Mouse (Mus musculus) olfactory bulb, adult 2 months (tissue): ENCODE data around the gene Spata6. TPM values are rescaled to one million over a fixed set of nuclear protein-coding genes. Genes with fewer than 3 reads are reported as not detected.

Experiments
- H3K27ac ChIP-seq: fragments of 200-500 bp; 2 replicates; pipeline ENCODE4 v1.5.1; 2012; ENCODE audit warnings: low read depth, low read length; ENCODE audit not compliant: insufficient read depth
- H3K4me1 ChIP-seq: fragments of 200-500 bp; 2 replicates; pipeline ENCODE4 v1.6.1; 2012; ENCODE audit warnings: low read length; ENCODE audit not compliant: control insufficient read depth, insufficient read depth
- H3K4me3 ChIP-seq: fragments of 200-500 bp; 2 replicates; pipeline ENCODE4 v1.5.1; 2012; ENCODE audit warnings: mild to moderate bottlenecking, low read depth, low read length, moderate library complexity; ENCODE audit not compliant: insufficient read depth
- CTCF ChIP-seq: fragments of 200-500 bp; IDR thresholded peaks from 2 replicates; pipeline ENCODE4 v1.5.1; 2012; ENCODE audit warnings: low read depth, mild to moderate bottlenecking, low read length, moderate library complexity; ENCODE audit not compliant: insufficient read depth
- POLR2A ChIP-seq: fragments of 200-500 bp; IDR thresholded peaks from 2 replicates; pipeline ENCODE4 v1.6.1; 2012; ENCODE audit warnings: mild to moderate bottlenecking, low read depth, low read length, moderate library complexity; ENCODE audit not compliant: insufficient read depth
- WGBS: fragments of 180-500 bp; shearing (Covaris S2); methylation state at CpG from one replicate; pipeline ENCODE4 v1.1.7; 2018; 5-methylcytosine and 5-hydroxymethylcytosine counted together
- polyA plus RNA-seq: library from polyadenylated mRNA; stranded (reverse); fragments of >200 nt; gene quantifications from 2 replicates; pipeline ENCODE4 v1.2.4, GENCODE M21; 2012; ENCODE audit warnings: low replicate concordance; ENCODE audit not compliant: missing spikeins, insufficient read depth, insufficient read length

Gene Spata6
- polyA plus RNA-seq, 1 experiment = not detected

DNA sequence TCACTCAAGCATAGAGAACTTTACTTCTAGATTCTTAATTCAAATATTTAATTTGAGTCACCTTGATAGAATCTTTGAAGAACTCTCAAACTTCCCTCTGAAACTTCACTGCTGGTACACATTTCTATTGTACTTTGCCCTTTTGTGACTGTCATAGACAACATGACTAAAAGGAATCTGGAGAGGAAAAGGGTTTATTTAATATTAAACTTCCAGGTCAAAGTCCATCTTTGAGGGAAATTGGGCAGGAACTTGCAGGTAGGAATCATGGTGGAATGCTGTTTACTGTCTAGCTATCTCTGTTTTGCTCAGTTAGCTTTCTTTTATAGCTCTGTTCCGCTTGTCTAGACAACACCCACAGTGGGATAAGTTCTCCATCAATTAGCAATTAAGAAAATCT, 17.8 kb downstream of the Spata6 start:
- Histone ChIP-seq H3K27ac (no peak overlapping the region), H3K4me3 (no peak overlapping the region), H3K4me1 (no peaks in the 10 kb centered on the region)
- WGBS = 88% methylated on average over 1 of the region's 1 CpGs
- TF ChIP-seq POLR2A (no peak), CTCF (no peak)

DNA sequence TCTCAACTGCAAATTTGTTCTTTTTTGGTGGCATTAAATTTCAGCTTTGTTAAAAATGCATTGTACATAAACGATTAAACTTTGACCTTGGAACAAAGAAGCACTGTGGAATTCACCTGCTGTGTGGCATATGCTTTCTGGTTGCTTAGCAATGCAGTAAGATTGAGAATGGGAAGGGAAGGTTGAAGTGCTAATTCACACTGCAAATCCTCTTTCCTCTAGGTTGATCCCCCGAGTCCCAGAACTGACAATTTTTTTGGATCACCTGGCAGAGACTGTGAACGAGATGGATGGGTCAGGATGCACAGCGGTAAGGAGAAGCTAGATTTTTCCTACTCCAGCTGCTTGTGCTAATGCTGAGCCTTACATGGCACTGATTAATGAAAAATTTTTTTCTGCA, 60.7 kb downstream of the Spata6 start:
- H3K4me3 ChIP-seq = no peak overlapping the region
- no peak for TF ChIP-seq POLR2A
- no peak for TF ChIP-seq CTCF

DNA sequence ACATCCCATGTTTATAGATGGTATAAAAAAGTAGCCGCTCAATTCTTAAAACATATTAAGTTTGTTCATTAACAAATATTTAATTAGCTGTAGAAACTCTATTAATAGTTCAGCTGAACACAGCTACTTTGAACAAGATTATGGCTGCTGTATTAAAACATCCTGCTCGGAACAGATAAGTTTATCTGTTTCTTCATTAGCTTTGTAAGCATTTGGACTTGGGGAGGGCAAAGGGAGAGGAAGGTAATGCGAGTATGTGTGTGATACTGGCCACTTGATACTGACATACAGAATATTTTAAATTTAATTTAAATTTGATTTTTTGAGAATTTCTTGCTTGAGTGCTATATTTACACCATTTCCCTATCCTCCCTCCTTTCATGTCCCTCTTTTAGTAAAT, 80.1 kb downstream of the Spata6 start:
- 96% methylated on average over 3 of the region's 3 CpGs for WGBS
- no peaks in the 10 kb centered on the region for H3K4me1 ChIP-seq
- TF ChIP-seq CTCF (no peak), POLR2A (no peak)
- H3K4me3 ChIP-seq = no peak overlapping the region
- H3K27ac ChIP-seq = no peak overlapping the region

More for the DNA sequence above, 60.7 kb downstream of the Spata6 start:
- Histone ChIP-seq H3K27ac (no peak overlapping the region), H3K4me1 (no peaks in the 10 kb centered on the region)
- WGBS = 43% methylated on average over 4 of the region's 4 CpGs

DNA sequence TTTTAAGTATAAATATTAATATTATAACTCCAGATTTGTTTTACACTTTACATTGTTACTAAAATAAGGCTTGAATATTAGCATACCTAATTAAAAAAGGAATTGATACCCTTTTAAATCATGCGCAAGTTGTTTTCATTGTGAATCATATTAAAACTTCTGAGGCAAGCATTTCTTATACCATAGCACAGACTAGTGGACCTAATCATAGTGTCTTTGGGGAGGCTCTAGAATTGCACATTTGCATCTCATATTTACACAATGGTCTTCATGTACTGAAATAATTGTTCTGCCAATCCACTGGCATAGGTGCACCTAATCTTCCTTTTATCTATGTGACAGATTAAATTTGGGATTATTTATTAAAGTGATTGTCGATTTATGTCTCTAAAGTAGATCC, 83.4 kb downstream of the Spata6 start:
- TF ChIP-seq POLR2A (no peak), CTCF (no peak)
- H3K4me3 ChIP-seq = no peak overlapping the region
- no peak overlapping the region for H3K27ac ChIP-seq
- 91% methylated on average over 2 of the region's 2 CpGs for WGBS
- no peaks in the 10 kb centered on the region for H3K4me1 ChIP-seq

DNA sequence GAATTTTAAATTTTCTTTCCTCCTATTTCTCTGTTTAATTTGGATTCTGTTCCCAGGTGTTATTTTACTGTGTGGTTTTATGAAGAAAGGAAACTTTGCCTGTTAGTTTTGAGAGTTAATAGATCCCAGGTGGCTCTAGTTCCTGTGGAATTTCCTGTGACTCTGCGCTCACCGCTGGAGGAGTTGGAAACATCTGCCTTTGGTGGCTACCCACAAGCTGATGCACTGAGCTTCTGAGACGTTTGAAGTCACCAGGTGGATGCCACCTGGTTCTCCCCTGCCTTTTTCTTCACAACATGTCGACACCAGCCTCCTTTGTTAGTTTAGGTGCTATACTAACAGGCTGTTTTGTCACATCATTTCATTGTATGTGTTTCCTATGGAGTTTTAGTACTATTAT, 97.7 kb downstream of the Spata6 start:
- TF ChIP-seq POLR2A = no peak
- no peak for TF ChIP-seq CTCF
- H3K27ac ChIP-seq = no peak overlapping the region
- 73% methylated on average over 4 of the region's 4 CpGs for WGBS

DNA sequence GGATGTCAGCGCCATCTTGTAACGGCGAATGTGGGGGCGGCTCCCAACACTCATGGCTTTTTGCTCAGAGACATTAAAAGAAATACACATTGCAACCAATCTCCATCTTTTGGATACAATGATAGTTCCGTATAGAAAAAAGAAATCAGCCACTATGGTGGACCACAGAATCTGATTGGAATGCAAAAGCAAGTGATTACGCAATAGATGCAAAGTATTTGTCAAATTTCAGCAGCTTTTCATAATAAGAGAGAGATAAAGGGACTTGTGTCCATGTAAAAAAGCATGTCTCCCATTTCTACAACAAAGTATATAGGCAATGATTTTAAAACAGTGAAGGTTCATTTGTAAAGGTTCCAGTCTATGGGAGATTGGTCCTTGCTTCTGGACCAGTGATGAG, 119.1 kb downstream of the Spata6 start:
- H3K27ac ChIP-seq = no peak overlapping the region
- no peaks in the 10 kb centered on the region for H3K4me1 ChIP-seq
- no peak overlapping the region for H3K4me3 ChIP-seq
- no peak for TF ChIP-seq CTCF
- TF ChIP-seq POLR2A = no peak
- WGBS = 99% methylated on average over 6 of the region's 6 CpGs

More for the DNA sequence above, 97.7 kb downstream of the Spata6 start:
- H3K4me3 ChIP-seq = no peak overlapping the region
- no peaks in the 10 kb centered on the region for H3K4me1 ChIP-seq

DNA sequence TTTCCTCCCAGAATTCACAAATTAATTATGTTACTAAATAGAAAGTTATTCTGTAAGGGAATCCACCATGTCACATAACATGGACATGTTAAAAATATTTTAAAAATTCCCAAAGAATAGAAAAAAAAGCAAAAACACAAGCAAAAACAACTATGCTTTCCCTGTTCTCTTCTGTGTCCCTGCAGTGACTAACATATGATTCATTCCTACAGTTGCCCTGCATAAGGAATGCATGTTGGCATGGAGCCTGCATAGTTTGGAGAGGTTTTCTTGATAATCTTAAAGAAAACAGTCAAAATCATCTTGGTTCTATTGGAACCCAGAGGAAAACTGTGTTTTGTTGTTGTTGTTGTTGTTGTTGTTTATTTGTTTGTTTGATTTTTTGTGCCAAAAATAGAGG, 132.8 kb downstream of the Spata6 start:
- Histone ChIP-seq H3K4me3 (no peak overlapping the region), H3K27ac (no peak overlapping the region), H3K4me1 (no peaks in the 10 kb centered on the region)
- TF ChIP-seq POLR2A = no peak
- TF ChIP-seq CTCF = no peak

DNA sequence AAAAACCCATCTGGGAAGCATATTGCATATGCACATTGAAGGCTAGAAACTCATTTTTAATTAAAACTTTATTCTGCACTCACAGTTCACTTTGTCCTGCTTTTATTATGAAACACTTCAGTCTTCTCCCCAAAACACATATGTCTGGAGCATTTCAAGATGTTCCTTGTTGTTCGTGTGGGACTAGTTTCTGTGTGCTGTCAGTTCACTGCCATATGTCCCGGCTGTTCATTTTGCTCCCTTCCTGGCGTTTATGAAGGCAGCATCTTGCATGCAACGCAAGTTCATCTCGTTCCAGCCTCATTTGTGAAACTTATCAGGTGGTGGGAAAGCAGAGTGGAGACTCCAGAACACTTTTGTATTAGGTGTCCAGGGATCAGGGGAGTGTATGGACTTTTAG, 146.9 kb downstream of the Spata6 start:
- Histone ChIP-seq H3K4me1 (no peaks in the 10 kb centered on the region), H3K4me3 (no peak overlapping the region), H3K27ac (no peak overlapping the region)
- TF ChIP-seq CTCF (no peak), POLR2A (no peak)
- WGBS = 83% methylated on average over 5 of the region's 5 CpGs

DNA sequence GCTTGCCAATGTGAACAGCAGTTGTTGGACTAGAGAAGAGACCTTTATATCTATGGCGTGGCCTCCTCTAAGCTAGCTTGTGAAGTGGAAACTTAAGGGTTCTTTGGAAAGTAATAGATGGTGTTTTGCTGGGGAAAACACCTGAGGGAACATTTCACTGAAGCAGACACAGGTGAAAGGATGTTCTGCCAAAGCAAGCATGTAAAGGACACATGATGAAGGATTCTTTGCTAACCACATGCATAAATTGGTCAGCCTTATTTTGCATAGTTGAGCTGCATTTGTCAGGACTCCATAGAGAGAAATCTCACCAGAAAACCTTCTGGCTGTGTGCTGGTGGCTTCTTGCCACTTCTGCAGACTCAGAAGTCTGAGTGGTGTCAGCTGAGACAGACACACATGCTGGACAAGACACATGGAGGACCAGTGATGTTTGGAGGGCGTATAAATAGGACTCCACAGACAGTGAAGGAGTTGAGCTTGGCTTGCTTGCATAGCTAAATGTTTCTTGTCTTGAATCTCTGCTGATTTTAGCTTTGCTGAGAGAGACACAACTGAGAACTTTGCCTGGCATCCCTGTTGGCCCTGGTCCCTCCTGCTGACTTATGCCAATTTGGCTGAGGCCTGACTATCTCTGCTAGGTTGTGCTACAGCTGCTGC, 148.1 kb downstream of the Spata6 start:
- H3K4me3 ChIP-seq = no peak overlapping the region
- H3K4me1 ChIP-seq = no peaks in the 10 kb centered on the region
- no peak overlapping the region for H3K27ac ChIP-seq
- no peak for TF ChIP-seq CTCF
- no peak for TF ChIP-seq POLR2A
- 81% methylated on average over 2 of the region's 2 CpGs for WGBS

Other genes with a start within 250 kb of the Spata6 start
- not detected in 2 replicates for gene Slc5a9, start 182.9 kb downstream of the Spata6 start, polyA plus RNA-seq
- gene Skint8, start 199.4 kb downstream of the Spata6 start, polyA plus RNA-seq = not detected in 2 replicates